Mouse (Mus musculus) adrenal gland, postnatal 10 days (tissue): ENCODE results near the gene Muc5b. TPM values are rescaled to one million over a fixed set of nuclear protein-coding genes. Genes with fewer than 3 reads are reported as not detected.

Source experiments
- DNase-seq: peaks from one replicate; pipeline ENCODE4 v3.0.0; 2021; ENCODE audit warnings: mixed read lengths
- total RNA-seq, 2 experiments: library from RNA; stranded (reverse); gene quantifications; 2 replicates each; pipeline ENCODE4 v1.2.3; 2021

Gene Muc5b
- total RNA-seq, 2 experiments from 2014 or later = 0.03 TPM; not detected in 1

GRCm38 (mm10) chr7:141902791-141903190, 63.9 kb downstream of the Muc5b start:
- DNase-seq = peak; percentile 6

GRCm38 (mm10) chr7:141908591-141908990, 69.7 kb downstream of the Muc5b start:
- DNase-seq = no peak

GRCm38 (mm10) chr7:141911305-141911704, 72.4 kb downstream of the Muc5b start:
- DNase-seq = no peak

GRCm38 (mm10) chr7:141918407-141918806, 79.5 kb downstream of the Muc5b start, which contains the start of gene Tollip:
Tollip (minus strand) TSS chr7:141918507.
- no peak for DNase-seq

Other genes starting within 250 kb of the Muc5b start
- under 1 TPM in 1 of 2 experiments, not detected in 1; 0.06 TPM for gene Muc6, start 183.8 kb upstream of the Muc5b start, total RNA-seq
- 1 to 10 TPM; 1.8 to 1.9 TPM for gene Muc2, start 148.7 kb upstream of the Muc5b start, total RNA-seq
- not detected for gene Muc5ac, start 50.1 kb upstream of the Muc5b start, total RNA-seq
- gene Tollip, start 79.4 kb downstream of the Muc5b start, total RNA-seq = 10 to 100 TPM; 43.0 to 49.4 TPM
- gene Brsk2, start 110.7 kb downstream of the Muc5b start, total RNA-seq = 1 to 10 TPM; 2.8 to 4.7 TPM
- gene Mob2, start 222.0 kb downstream of the Muc5b start, total RNA-seq = 10 to 100 TPM; 46.8 to 47.4 TPM